Mouse (Mus musculus) cerebellum, adult 8-10 months (tissue): ENCODE measurements around the gene Olfr986.

Source experiments
- DNase-seq: peaks from one replicate; pipeline ENCODE4 v3.0.0; 2022

The Olfr986 gene

GRCm38 (mm10) chr9:40234233-40235072 lies 53.7 kb downstream of the Olfr986 start:
- DNase-seq, result no peak

GRCm38 (mm10) chr9:40235220-40235619 lies 54.5 kb downstream of the Olfr986 start:
- no peak for DNase-seq
